25 mouse cellular contexts compared by ENCODE assay signal in genomic region chr2:52287436-52287835, GRCm38 (mm10).
"Had no signal": no experiment of that assay in that cellular context is flagged by ENCODE, and none has a peak within 500 bp of the region (broad histone marks: within the 10 kb centered on the region; RNA-seq: fewer than 3 reads in every experiment).

No protein-coding gene starts in this region.

- H3K4me2 ChIP-seq: heart, embryonic 11.5 days; heart, embryonic 13.5 days; heart, embryonic 15.5 days; hindbrain, embryonic 13.5 days; hindbrain, embryonic 15.5 days; kidney, embryonic 15.5 days; limb, embryonic 13.5 days; limb, embryonic 15.5 days; liver, embryonic 12.5 days had no signal

- H3K27ac ChIP-seq: heart, adult 2 months; heart, embryonic 13.5 days; heart, embryonic 15.5 days; hindbrain, embryonic 13.5 days; hindbrain, embryonic 15.5 days; hindbrain, postnatal 0 days; kidney, embryonic 15.5 days; kidney, postnatal 0 days; limb, embryonic 13.5 days; limb, embryonic 15.5 days; liver, embryonic 12.5 days; liver, embryonic 14.5 days had no signal

- H3K27me3 ChIP-seq: heart, embryonic 13.5 days; heart, embryonic 15.5 days; hindbrain, embryonic 13.5 days; hindbrain, embryonic 15.5 days; kidney, embryonic 15.5 days; limb, embryonic 13.5 days; limb, embryonic 15.5 days; liver, embryonic 12.5 days had no signal

- H3K4me3 ChIP-seq: heart, adult 2 months; heart, embryonic 13.5 days; heart, embryonic 15.5 days; hindbrain, embryonic 13.5 days; hindbrain, embryonic 15.5 days; kidney, embryonic 15.5 days; limb, embryonic 13.5 days; limb, embryonic 15.5 days; liver, embryonic 12.5 days had no signal

- ATAC-seq: hindbrain, postnatal 0 days; intestine, embryonic 16.5 days; liver, embryonic 12.5 days had no signal

- H3K36me3 ChIP-seq: heart, embryonic 13.5 days; heart, embryonic 15.5 days; hindbrain, embryonic 13.5 days; hindbrain, embryonic 15.5 days; kidney, embryonic 15.5 days; limb, embryonic 13.5 days; limb, embryonic 15.5 days; liver, embryonic 12.5 days had no signal

- H3K9me3 ChIP-seq: heart, embryonic 13.5 days; heart, embryonic 15.5 days; hindbrain, embryonic 13.5 days; hindbrain, embryonic 15.5 days; kidney, embryonic 15.5 days; limb, embryonic 13.5 days; limb, embryonic 15.5 days; liver, embryonic 12.5 days had no signal

- H3K4me1 ChIP-seq: hindbrain, embryonic 13.5 days; hindbrain, embryonic 15.5 days; kidney, embryonic 15.5 days; limb, embryonic 13.5 days; limb, embryonic 15.5 days; liver, embryonic 12.5 days had no signal

- DNase-seq: gastrocnemius, postnatal 10 days; gastrocnemius, postnatal 25 days; heart, adult 11 months; heart, adult 2 months; kidney, adult 11 months; kidney, adult 2 months; kidney, adult 9 months; kidney, postnatal 14 days; kidney, postnatal 36 days; layer of hippocampus, adult 9-11 months; layer of hippocampus, postnatal 36 days; left cerebral cortex, postnatal 4 days had no signal

- H3K9ac ChIP-seq: heart, embryonic 13.5 days; heart, embryonic 15.5 days; hindbrain, embryonic 13.5 days; hindbrain, embryonic 15.5 days; kidney, embryonic 15.5 days; limb, embryonic 13.5 days; limb, embryonic 15.5 days; liver, embryonic 12.5 days; liver, embryonic 14.5 days had no signal
